Mouse (Mus musculus): ENCODE data around the gene Mybl2.

Gene Mybl2

DNA sequence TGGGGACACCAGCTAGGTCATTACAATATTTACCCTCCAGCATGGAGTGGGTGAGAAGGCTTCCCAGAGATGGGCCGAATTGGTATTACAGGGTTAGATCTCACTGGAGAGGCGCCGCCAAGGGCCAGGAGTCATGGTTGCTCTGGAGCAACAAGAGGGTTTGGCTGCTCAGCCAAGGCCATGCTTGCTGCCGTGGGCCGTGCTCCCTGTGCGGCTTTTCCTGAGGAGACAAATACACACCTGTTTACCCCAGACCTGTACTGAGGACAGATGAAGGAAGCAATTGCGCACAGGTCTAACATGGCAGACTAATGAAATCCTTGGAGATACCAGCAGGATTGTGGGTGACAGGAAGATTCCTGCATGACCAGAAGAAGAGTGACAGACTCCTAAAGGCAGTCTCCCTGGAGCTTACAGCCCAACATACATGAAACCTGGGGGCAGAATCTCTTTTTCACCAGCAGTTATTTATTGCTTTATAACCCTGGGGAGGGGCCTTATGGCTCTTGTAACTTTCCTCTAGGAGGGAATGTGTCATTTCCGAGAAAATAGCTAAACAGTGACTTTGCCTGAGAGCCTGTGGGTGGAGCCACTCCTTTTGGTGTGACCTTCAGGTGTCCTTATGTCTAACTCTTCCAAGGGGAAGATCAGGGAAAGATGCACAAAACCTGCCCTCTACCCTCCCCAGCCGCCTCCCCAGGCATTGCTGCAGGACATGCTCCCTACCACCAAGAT, 18.7 kb downstream of the Mybl2 start:
- no peak for DNase-seq (ENCODE audit: low read depth)

- DNase-seq (ENCODE audit: low read depth) = no peak
These were observed 19.5 kb downstream of the Mybl2 start for GRCm38 (mm10) chr2:163074006-163074405.

GRCm38 (mm10) chr2:163074808-163075207, 20.3 kb downstream of the Mybl2 start:
- DNase-seq (ENCODE audit: low read depth) = no peak

GRCm38 (mm10) chr2:163075234-163075633, 20.7 kb downstream of the Mybl2 start:
- no peak for DNase-seq (ENCODE audit: low read depth)

DNA sequence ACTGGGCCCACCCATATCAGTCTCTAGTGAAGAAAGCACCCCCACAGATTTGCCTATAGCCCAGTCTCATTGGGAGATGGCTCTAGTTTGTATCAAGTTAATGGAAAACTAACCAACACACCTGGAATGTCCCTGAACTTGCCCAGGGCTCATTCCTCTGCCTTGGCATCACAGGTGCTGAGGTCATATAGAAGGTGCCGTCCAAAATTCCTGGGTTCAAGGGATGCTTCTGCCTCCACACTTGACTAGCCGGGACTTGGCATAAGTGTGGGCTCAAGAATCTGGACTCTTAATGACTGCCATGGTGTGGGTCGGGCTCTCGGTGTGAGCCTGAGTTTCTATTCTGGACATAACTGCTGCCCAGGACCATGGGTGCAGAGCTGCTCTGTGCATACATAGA, 24.6 kb downstream of the Mybl2 start:
- DNase-seq (ENCODE audit: low read depth) = no peak

- no peak for DNase-seq (ENCODE audit: low read depth)
These were observed 28.1 kb downstream of the Mybl2 start for GRCm38 (mm10) chr2:163082591-163082990.

- no peak for DNase-seq (ENCODE audit: low read depth)
These were observed 30.0 kb downstream of the Mybl2 start for GRCm38 (mm10) chr2:163084519-163084918.

DNA sequence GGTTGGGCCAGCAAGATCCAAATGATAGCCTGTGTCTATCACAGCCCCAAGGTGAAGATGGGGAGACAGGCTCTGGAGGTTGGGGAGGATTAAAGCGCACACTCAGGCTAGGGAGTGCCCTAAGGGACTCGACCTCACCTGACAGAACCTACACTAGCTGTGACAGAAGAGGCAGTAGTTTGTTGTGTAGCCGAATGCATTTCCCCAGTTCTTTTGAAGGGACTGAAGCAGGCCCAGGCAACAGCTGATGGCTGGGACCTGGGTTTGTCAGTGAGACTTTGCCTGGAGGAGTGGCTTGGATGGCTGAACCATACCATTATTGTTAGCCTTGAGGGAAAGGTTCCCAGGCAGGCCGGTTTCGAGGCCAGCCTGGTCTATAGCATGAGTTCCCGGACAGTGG, 30.6 kb downstream of the Mybl2 start:
- no peak for DNase-seq (ENCODE audit: low read depth)

DNA sequence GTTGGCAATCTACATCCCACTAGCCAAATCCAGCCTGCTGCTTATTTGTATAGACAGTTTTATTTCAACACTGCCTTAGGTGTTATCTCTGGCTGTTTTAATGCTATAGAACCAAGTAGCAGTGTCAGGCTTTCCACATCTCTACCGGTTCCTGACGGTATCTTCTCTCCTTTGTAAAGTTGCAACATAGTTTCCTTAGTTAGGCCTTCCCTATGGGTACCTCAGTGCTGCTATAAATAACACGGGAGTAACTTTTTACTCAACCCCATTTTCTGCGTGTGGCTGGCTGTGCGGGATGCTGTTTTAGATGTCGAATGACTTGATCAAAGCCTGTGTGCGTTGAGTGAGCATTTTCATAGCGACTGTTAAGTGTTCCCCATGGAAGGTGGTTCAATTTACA, 32.1 kb downstream of the Mybl2 start:
- no peak for DNase-seq (ENCODE audit: low read depth)

DNA sequence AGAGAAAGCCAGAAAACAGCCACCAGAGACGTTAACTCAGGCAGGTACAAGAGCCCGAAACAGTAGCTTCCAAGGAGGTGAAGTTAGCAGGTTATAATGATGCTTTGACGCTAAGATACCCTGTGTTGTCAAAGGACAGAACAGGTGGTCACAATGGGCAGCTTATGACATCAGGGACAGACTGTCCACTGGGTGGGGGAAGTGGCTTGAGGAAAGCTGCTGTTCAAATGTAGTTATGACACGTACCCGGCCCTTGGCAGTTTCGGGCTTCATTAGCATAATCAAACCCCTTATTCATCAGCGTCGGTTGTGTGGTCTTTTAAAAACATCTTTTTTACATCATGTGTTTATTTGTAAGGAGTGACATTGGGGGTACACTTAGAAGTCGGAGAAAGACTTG, 33.2 kb downstream of the Mybl2 start, which contains the start of gene Gtsf1l:
Gene Gtsf1l (minus strand): TSS at position 128 of the 400 bp plus-strand sequence.
- DNase-seq (ENCODE audit: low read depth) = no peak

- peak; percentile 13 for DNase-seq (ENCODE audit: low read depth)
These were observed 35.1 kb downstream of the Mybl2 start for GRCm38 (mm10) chr2:163089475-163090123.

GRCm38 (mm10) chr2:163094909-163095308, 40.4 kb downstream of the Mybl2 start:
- no peak for DNase-seq (ENCODE audit: low read depth)

DNA sequence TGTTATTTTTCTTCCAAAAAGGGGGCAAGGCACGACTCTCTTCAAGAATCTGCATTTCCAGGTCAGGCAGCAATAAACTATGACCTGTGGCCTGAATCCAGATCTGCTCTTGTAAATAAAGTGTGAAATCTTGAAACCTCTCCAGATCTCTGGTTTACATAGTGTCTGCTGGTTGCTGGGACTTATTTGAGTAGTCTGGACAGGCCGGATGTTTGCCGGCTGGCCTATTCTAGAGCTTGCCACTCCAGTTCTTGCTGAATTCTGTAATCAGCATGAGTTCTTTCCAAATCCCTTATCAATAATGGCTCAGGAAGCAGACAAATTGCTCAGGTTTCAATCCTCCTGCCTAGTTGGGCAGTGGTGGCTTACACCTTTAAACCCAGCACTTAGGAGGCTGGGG, 41.3 kb downstream of the Mybl2 start:
- no peak for DNase-seq (ENCODE audit: low read depth)

- no peak for DNase-seq (ENCODE audit: low read depth)
These were observed 45.4 kb downstream of the Mybl2 start for GRCm38 (mm10) chr2:163099919-163100318.

- no peak for DNase-seq (ENCODE audit: low read depth)
These were observed 46.1 kb downstream of the Mybl2 start for GRCm38 (mm10) chr2:163100551-163100950.

DNA sequence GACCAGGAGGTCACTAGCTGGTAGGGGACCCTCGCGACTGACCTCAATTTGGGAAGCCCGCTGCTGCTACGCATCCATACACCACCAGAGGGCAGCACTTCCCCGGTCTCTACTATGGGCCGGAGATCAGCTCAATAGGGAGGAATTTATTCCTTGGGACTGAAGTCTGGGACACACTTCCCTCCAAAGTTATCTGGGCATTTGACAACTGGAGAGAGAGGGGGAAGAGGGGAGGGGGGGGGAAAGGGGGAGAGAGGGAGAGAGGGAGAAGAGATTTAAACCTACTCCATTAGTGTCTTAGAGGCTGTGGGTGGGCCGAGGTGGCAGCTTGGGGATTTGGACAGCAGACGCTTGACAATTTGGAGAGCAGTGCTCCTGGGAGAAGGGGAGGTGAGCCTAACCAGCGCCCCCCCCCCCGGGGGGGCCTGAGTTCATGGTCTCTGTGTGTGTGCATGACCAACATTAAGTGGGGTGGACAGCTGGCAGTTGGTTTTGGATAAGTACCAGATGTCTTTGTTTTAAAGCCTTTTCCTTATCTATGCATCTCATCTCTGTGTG, 47.2 kb downstream of the Mybl2 start:
- DNase-seq (ENCODE audit: low read depth) = no peak

GRCm38 (mm10) chr2:163102216-163102615, 47.7 kb downstream of the Mybl2 start:
- DNase-seq (ENCODE audit: low read depth) = no peak

DNA sequence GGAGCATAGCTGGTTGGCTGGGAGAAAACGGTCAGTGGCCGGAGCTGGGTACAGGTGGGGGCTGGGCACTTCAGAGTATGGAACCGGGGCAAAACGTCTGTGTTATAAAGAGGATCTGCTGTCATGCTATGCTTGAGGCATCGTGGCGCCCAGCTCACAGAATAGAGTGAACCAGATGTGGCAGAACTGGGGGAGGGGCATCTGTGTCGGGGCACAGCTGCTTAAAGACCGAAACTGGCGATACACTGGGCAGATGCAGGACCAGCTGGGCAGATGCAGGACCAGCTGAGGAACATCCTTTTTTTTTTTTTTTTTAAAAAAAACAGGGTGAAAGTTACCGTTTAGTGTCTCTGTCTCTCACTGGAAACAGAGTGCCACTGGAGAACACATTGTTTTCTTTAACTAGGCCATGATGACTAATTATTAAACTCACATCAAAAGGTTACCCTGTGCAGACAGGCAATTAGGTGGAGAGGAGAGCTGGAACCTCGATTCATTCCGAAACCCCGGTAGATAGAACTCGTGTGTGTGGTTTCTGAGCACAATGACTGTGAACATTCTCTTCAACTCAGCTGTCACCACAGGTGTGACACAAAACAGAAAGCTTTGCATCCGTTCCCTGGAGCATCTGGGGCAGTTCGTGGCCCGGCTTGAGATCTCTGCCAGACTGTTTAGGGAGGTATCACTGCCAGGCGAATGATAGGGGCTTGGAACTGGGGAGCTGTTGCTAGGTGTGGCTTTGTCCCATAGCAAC, 48.6 kb downstream of the Mybl2 start:
- DNase-seq (ENCODE audit: low read depth) = no peak

DNA sequence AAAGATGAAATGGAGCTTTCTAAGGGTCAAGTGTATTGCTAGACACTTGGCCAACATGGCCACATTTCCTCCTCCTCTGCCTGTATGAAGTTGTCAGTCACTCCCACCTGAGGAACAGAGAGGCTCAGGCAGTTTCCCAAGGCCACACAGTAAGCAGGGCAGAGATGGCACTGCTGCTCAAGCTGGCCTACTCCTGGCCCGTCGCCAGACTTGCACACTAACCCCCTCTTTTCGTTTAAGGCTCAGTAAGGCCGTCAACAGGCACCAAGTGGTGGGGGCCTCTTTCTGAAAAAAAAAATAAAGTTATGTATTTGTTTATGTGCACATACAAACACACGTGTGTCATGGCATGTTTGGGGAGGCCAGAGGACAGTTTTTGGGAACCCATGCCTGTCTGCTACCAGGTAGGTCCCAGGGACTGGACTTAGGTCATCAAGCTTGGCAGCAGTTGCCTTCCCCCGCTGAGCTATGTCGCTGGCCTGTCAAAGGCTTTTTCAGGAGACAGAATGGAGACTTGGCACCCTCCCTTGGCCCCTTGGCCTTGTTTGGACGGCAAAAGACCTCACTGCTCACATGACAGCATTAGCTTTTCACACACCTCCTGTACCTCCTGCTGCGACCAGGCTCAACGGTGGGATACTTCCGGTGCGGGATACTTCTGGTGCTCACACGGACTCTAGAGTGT, 49.7 kb downstream of the Mybl2 start:
- DNase-seq (ENCODE audit: low read depth) = no peak

GRCm38 (mm10) chr2:163108385-163108784, 53.9 kb downstream of the Mybl2 start:
- no peak for DNase-seq (ENCODE audit: low read depth)

DNA sequence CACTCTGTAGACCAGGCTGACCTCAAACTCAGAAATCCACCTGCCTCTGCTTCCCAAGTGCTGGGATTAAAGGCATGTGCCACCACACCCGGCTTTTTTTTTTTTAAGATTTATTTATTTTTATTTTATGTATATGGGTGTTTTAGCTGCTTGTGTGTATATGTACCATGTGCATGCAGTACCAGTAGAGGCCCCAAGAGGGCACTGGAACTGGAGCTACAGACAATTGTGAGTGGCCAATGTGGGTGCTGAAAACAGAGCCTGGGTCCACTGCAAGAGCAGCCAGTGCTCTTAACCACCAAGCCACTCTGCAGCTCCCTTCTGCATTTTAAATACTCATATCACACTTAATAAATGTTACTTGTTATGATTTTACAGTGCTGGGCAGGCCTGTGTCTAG, 56.2 kb downstream of the Mybl2 start:
- no peak for DNase-seq (ENCODE audit: low read depth)

Data from c-Kit-positive CD71-positive TER-119-negative erythroid progenitor cells, embryonic 14.5 days (primary cell).